Mouse (Mus musculus): ENCODE measurements around the gene Kcnn4. TPM values are rescaled to one million over a fixed set of nuclear protein-coding genes. Genes with fewer than 3 reads are reported as not detected.
A peak's percentile ranks its signal among the peaks of the same experiment; 100 is the strongest.

Gene Kcnn4
- polyA plus RNA-seq (2011; ENCODE audit: insufficient read length, low read depth, missing spikeins) = 1.9 and 3.4 TPM in 2 replicates

GRCm38 (mm10) chr7:24369731-24370541 is at the start of gene Kcnn4:
Gene Kcnn4, plus strand, starts transcription at chr7:24370263.
- Histone ChIP-seq H3K27ac (ENCODE audit: insufficient read depth, low read length) (no peak within 1 kb of the TSS), H3K4me3 (ENCODE audit: insufficient read depth, low read length) (peak within 1 kb of the TSS; percentile 4; the same call in 1 of the 2 replicates), H3K4me1 (ENCODE audit: control insufficient read depth, insufficient read depth, low read length) (peaks cover 11% of the 10 kb centered on the region)
- TF ChIP-seq CTCF (IDR thresholded peaks at IDR 0.05; ENCODE audit: borderline replicate concordance, insufficient read depth, low read length) = no peak
- no peak for TF ChIP-seq POLR2A (IDR thresholded peaks at IDR 0.05; ENCODE audit: low read depth, low read length)

GRCm38 (mm10) chr7:24322593-24322992 is 47.5 kb upstream of the Kcnn4 start:
- Histone ChIP-seq H3K27ac (ENCODE audit: insufficient read depth, low read length) (no peak overlapping the region), H3K4me3 (ENCODE audit: insufficient read depth, low read length) (no peak overlapping the region), H3K4me1 (ENCODE audit: control insufficient read depth, insufficient read depth, low read length) (no peaks in the 10 kb centered on the region)
- TF ChIP-seq CTCF (IDR thresholded peaks at IDR 0.05; ENCODE audit: borderline replicate concordance, insufficient read depth, low read length) (no peak), POLR2A (IDR thresholded peaks at IDR 0.05; ENCODE audit: low read depth, low read length) (no peak)

GRCm38 (mm10) chr7:24325197-24325596 is 44.9 kb upstream of the Kcnn4 start:
- no peak overlapping the region for H3K27ac ChIP-seq (ENCODE audit: insufficient read depth, low read length)
- H3K4me1 ChIP-seq (ENCODE audit: control insufficient read depth, insufficient read depth, low read length) = no peaks in the 10 kb centered on the region
- TF ChIP-seq POLR2A (IDR thresholded peaks at IDR 0.05; ENCODE audit: low read depth, low read length) (no peak), CTCF (IDR thresholded peaks at IDR 0.05; ENCODE audit: borderline replicate concordance, insufficient read depth, low read length) (no peak)
- no peak overlapping the region for H3K4me3 ChIP-seq (ENCODE audit: insufficient read depth, low read length)

- no peak overlapping the region for H3K27ac ChIP-seq (ENCODE audit: insufficient read depth, low read length)
- TF ChIP-seq POLR2A (IDR thresholded peaks at IDR 0.05; ENCODE audit: low read depth, low read length) (no peak), CTCF (IDR thresholded peaks at IDR 0.05; ENCODE audit: borderline replicate concordance, insufficient read depth, low read length) (no peak)
- H3K4me3 ChIP-seq (ENCODE audit: insufficient read depth, low read length) = peak overlapping the region; percentile 2; the same call in 1 of the 2 replicates
- no peaks in the 10 kb centered on the region for H3K4me1 ChIP-seq (ENCODE audit: control insufficient read depth, insufficient read depth, low read length)
Observed at GRCm38 (mm10) chr7:24325675-24326128, 44.4 kb upstream of the Kcnn4 start.

- TF ChIP-seq CTCF (IDR thresholded peaks at IDR 0.05; ENCODE audit: borderline replicate concordance, insufficient read depth, low read length) = no peak
- no peak for TF ChIP-seq POLR2A (IDR thresholded peaks at IDR 0.05; ENCODE audit: low read depth, low read length)
- no peaks in the 10 kb centered on the region for H3K4me1 ChIP-seq (ENCODE audit: control insufficient read depth, insufficient read depth, low read length)
- H3K27ac ChIP-seq (ENCODE audit: insufficient read depth, low read length) = no peak overlapping the region
- no peak overlapping the region for H3K4me3 ChIP-seq (ENCODE audit: insufficient read depth, low read length)
Observed at GRCm38 (mm10) chr7:24326273-24327135, 43.6 kb upstream of the Kcnn4 start.

- H3K4me3 ChIP-seq (ENCODE audit: insufficient read depth, low read length) = no peak overlapping the region
Observed at GRCm38 (mm10) chr7:24327281-24327975, 42.6 kb upstream of the Kcnn4 start.

GRCm38 (mm10) chr7:24333304-24333986 is 36.6 kb upstream of the Kcnn4 start, which contains the start of gene Tescl:
Gene Tescl, minus strand, starts transcription at chr7:24333936.
- Histone ChIP-seq H3K27ac (ENCODE audit: insufficient read depth, low read length) (no peak within 1 kb of the TSS), H3K4me1 (ENCODE audit: control insufficient read depth, insufficient read depth, low read length) (no peaks in the 10 kb centered on the region), H3K4me3 (ENCODE audit: insufficient read depth, low read length) (no peak within 1 kb of the TSS)
- TF ChIP-seq POLR2A (IDR thresholded peaks at IDR 0.05; ENCODE audit: low read depth, low read length) (no peak), CTCF (IDR thresholded peaks at IDR 0.05; ENCODE audit: borderline replicate concordance, insufficient read depth, low read length) (no peak)

More at GRCm38 (mm10) chr7:24327281-24327975, 42.6 kb upstream of the Kcnn4 start:
- no peak overlapping the region for H3K27ac ChIP-seq (ENCODE audit: insufficient read depth, low read length)
- H3K4me1 ChIP-seq (ENCODE audit: control insufficient read depth, insufficient read depth, low read length) = no peaks in the 10 kb centered on the region
- TF ChIP-seq POLR2A (IDR thresholded peaks at IDR 0.05; ENCODE audit: low read depth, low read length) = no peak
- TF ChIP-seq CTCF (IDR thresholded peaks at IDR 0.05; ENCODE audit: borderline replicate concordance, insufficient read depth, low read length) = no peak

GRCm38 (mm10) chr7:24335699-24336309 is 34.3 kb upstream of the Kcnn4 start:
- Histone ChIP-seq H3K4me1 (ENCODE audit: control insufficient read depth, insufficient read depth, low read length) (no peaks in the 10 kb centered on the region), H3K4me3 (ENCODE audit: insufficient read depth, low read length) (no peak overlapping the region), H3K27ac (ENCODE audit: insufficient read depth, low read length) (no peak overlapping the region)
- no peak for TF ChIP-seq POLR2A (IDR thresholded peaks at IDR 0.05; ENCODE audit: low read depth, low read length)
- no peak for TF ChIP-seq CTCF (IDR thresholded peaks at IDR 0.05; ENCODE audit: borderline replicate concordance, insufficient read depth, low read length)

All from embryonic fibroblast, embryonic 13.5 days (primary cell).